Mouse (Mus musculus): Measurements from ENCODE around the gene Slc17a2. TPM values are rescaled to one million over a fixed set of nuclear protein-coding genes. Genes with fewer than 3 reads are reported as not detected.
A peak's percentile ranks its signal among the peaks of the same experiment; 100 is the strongest.
"Not testable (repeated sequence)": the region's sequence is repeated elsewhere in the genome, so short reads cannot be mapped to it uniquely, and the experiment has no call there.

The Slc17a2 gene
- total RNA-seq (2021) = not detected

DNA sequence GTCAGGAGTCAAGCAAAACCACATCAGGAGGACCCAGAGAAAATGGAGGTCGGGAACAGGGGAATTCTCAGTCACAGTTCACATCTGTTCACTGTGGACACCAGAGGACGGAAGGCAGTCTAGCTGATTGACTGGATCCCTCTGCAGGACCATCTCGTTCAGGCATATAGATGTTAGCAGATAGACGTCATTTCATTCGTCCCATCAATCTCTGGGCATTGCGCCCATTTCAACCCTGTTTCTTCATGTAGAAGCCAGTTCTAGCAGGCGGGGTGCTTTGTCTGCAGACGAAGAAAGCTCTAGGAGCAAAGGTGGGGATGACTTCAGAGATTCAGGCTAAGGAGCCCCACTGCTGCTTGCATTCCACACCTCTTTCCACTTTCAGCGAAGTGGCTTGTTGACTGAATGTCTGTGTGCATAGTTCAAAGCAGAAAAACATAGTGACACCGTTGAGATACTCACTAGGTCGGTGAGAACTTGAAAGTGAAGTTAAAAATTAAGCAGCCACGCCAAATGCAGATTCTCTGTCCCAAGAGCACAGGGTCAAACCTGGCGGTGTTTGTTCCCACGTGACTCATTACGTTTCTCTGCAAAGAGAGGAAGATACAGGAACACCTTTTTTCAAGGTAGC is at the start of gene Slc17a2:
Gene Slc17a2 (plus strand): TSS at position 572 of the 631 bp plus-strand sequence.
- no peak for DNase-seq
- intact Hi-C loops (cut with DNase I) = no loop called here

DNA sequence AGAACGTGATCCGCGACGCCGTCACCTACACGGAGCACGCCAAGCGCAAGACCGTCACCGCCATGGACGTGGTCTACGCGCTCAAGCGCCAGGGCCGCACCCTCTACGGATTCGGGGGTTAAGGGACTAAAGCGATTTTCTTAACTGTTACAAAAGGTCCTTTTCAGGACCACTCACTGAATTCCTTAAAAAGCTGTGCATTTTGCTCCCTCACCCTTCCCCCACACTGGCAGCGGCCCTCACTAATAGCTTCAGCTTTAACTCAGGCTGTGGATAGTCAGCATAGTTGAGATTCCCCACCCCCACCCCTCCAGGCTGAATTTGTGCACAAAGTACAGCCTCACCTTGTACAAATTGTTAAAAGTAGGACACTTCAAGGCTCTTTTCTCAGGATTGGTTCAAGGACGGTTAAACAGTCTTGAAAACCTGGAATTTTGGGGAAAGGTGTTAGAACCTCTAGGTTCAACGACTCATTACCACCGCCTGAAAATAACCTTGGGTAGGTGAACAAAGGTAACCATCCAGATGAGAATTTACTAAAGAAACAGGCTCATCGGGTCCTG is 49.5 kb upstream of the Slc17a2 start:
- intact Hi-C loops (cut with DNase I) = no loop called here
- no peak for DNase-seq

DNA sequence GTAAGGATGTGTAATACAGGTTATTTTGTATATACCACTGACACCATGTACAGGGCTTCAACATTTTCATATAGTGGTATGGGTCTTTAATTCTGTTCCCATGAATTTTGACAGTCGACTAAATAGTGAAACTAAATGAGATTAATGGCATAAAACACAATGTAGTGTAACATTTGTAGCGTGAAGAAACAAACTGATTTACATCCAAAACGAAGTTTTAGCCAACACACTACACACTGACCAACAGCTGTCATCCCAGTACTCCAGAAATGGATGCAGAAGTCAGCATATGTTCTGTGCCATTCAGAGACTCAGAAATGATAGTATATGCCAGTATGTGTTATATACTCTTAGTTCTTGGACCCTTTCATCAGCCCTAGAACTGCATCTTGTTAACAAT is 48.9 kb upstream of the Slc17a2 start:
- intact Hi-C loops (cut with DNase I) = no loop called here
- no peak for DNase-seq

DNA sequence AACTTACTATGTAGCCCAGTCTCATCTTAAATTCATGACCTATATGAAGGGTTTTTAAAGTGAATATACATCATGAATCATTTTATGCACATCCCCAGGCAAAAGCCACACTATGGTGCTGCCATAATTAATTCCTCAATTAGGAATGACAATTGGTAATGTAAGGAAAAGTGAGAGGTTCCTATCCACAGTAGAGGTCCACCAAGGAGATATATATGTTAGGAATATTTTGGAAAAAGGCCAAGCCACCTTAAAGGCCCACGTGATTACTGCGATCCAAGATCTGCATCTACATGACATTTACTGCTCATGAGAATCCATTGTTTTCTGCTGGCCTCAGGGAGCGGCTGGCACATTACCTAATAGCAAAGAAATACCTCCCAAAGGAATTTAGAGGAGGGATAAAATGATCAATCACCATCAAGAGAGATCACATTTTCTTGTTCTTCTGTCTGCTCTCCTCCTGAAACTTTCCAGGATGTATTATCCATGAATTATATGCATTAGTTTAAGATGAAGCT is 47.5 kb upstream of the Slc17a2 start:
- DNase-seq = no peak
- intact Hi-C loops (cut with DNase I) = no loop called here

DNA sequence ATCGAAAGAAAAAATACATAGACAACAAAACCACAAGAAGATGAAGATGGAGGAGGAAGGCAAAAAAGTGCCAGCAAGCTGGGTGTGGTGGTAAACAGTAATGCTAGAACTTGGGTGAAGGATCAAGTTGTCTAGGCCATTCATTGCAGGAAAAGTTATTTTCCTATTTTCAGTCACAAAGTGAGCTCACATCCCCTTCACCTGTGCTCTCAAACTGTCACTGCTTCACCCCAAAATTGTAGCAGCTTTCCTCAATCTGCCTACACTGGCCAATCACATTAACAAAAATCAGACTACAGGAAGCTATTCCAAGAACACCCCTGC is 46.9 kb upstream of the Slc17a2 start:
- intact Hi-C loops (cut with DNase I) = loop anchor here (5.0 to 10.0 kb wide), 2 partner anchors 138 to 395 kb away; partner anchors contain the start of genes Hist1h1e, Hist1h2be and Zfp322a
- DNase-seq = no peak

DNA sequence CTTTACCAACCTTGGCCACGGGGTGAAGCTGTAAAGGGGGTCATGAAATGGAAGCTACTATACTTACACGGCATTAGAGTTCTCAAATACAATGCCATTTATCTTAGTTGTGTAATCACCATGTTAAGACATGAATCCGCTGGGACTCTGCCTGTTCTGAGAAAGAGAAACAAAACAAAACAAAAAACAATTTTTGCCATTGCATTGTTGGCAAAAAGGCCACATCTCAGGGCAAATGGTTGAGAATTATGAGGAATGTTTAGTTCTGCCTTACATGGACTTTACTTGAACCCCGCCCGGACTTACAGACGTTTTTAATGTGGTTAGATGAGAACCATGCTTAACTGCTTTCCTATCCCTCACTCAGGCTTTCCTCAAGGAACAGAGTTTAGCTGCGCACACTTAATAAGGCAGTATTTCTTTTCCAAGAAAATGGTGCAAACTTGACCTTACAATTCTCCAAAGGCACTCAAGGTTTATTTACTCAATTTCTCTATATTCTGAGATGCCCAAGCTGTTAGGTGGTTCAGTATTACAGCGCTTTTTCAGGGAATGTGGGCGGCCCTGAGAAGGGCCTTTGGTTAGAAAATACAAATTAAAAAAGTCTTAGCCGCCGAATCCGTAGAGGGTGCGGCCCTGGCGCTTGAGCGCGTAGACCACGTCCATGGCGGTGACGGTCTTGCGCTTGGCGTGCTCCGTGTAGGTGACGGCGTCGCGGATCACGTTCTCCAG is 46.4 kb upstream of the Slc17a2 start:
- no peak for DNase-seq
- intact Hi-C loops (cut with DNase I) = loop anchor here (5.0 to 10.0 kb wide), 2 partner anchors 138 to 396 kb away; partner anchors contain the start of genes Hist1h1e, Hist1h2be and Zfp322a

DNA sequence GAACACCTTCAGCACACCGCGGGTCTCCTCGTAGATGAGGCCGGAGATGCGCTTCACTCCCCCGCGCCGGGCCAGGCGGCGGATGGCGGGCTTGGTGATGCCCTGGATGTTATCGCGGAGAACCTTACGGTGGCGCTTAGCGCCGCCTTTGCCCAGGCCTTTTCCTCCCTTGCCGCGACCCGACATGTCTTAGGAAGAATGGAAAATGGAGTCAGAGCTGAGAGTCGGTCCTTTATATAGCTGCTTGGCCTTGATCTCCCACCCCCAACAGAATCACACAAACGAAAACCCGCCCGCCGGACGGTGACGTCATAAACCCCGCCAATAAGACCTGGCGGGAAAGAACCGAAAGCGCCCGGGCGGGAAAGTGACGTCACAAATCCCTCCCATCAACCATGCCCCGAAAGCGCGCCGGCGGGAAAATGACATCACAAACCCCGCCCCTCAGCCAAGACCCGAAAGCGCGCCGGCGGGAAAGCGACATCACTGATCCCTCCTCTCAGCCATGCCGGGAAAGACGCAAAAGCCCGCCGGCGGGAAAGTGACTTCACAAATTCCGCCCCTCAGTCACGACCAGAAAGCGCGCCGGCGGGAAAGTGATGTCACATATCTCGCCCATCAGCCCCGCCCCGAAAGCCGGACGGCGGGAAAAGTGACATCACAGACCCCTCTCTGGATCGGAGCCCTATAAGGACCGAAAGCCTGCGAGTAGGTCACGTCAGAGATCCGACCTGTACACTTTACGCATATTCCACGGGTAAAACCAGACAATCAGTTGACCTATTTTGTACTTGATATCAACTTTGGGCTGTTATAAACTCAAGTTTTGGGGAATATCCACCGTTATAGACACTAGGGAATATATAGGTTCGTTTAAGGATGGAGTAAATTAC is 45.6 kb upstream of the Slc17a2 start, which contains the start of gene Hist1h4a:
Gene Hist1h4a (minus strand): TSS at position 259 of the 893 bp plus-strand sequence.
- peak; percentile 95 to 96 for DNase-seq
- intact Hi-C loops (cut with DNase I) = loop anchor here (5.0 to 10.0 kb wide), 2 partner anchors 139 to 396 kb away; partner anchors contain the start of genes Hist1h1e, Hist1h2be and Zfp322a

DNA sequence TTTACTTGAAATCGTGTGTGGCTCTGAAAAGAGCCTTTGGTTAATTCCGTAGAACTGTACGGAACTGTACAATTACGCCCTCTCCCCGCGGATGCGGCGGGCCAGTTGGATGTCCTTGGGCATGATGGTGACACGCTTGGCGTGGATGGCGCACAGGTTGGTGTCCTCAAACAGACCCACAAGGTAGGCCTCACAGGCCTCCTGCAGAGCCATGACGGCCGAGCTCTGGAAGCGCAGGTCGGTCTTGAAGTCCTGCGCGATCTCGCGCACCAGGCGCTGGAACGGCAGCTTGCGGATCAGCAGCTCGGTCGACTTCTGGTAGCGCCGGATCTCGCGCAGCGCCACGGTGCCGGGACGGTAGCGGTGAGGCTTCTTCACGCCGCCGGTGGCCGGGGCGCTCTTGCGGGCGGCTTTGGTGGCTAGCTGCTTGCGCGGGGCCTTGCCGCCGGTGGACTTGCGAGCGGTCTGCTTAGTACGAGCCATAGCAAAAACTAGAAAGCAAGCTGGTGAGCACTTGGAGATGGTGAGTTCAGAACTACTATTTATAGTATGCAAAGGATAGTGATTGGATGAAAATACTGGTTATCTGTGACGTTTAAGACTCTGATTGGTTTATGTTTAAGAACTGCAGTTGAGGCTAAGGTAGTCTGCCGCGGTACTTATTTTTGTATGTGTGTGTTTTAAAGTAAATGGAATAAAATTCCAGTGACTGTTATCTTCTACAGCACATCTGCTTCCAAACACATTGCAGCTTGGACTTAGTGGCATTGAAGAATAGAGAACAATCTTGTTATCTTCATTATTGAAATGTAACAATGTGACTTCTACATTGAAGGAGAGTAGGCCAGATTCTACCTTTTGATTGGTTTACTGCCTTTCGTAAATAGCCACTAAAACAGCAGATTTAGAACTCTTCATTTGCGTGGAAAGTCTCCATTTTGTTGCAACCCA is 44.6 kb upstream of the Slc17a2 start, which contains the start of gene Hist1h3a:
Gene Hist1h3a (minus strand): TSS at position 516 of the 951 bp plus-strand sequence.
- DNase-seq = peak; percentile 49 to 66
- intact Hi-C loops (cut with DNase I) = loop anchor here (5.0 to 10.0 kb wide), 2 partner anchors 140 to 397 kb away; partner anchors contain the start of genes Hist1h1e, Hist1h2be and Zfp322a

DNA sequence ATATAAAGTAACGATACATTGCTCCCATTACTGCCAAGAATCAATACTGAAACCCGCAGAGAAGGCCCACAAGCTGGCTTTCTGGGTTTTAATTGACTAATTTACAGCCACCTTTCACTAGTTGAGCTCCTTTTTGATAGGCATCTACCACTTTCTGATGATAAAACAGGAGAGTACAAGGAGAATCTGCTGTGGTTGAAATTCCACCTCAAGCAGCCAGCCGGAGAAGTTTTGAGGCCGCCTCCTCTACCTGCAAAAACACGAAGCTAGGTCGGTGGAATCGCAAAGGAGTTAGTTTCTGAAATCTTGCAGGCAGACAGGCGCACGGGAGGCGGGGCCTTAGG is 43.6 kb upstream of the Slc17a2 start:
- DNase-seq = no peak
- intact Hi-C loops (cut with DNase I) = loop anchor here (5.0 to 10.0 kb wide), 2 partner anchors 141 to 398 kb away; partner anchors contain the start of genes Hist1h1e, Hist1h2be and Zfp322a

DNA sequence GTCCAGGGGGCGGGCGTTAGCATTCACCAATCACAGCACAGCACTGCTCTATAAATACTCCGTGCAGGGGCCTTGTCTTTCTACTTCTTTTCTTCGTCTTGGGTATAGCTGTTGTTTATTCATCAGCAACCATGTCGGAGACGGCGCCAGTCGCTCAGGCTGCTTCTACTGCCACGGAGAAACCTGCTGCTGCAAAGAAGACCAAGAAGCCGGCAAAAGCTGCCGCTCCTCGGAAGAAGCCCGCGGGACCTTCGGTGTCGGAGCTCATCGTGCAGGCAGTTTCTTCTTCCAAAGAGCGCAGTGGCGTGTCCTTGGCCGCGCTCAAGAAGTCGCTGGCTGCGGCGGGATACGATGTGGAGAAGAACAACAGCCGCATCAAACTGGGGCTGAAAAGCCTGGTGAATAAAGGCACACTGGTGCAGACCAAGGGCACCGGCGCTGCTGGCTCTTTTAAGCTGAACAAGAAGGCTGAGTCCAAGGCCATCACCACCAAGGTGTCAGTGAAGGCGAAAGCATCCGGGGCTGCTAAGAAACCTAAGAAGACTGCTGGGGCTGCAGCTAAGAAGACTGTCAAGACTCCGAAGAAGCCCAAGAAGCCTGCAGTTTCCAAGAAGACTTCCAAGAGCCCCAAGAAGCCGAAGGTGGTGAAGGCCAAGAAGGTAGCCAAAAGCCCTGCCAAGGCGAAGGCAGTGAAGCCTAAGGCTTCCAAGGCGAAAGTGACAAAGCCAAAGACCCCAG is 43.0 kb upstream of the Slc17a2 start, which contains the start of gene Hist1h1a:
Gene Hist1h1a (plus strand): TSS at position 81 of the 738 bp plus-strand sequence.
- peak; percentile 74 to 81 for DNase-seq
- intact Hi-C loops (cut with DNase I) = loop anchor here (5.0 to 10.0 kb wide), 2 partner anchors 141 to 399 kb away; partner anchors contain the start of genes Hist1h1e, Hist1h2be and Zfp322a

DNA sequence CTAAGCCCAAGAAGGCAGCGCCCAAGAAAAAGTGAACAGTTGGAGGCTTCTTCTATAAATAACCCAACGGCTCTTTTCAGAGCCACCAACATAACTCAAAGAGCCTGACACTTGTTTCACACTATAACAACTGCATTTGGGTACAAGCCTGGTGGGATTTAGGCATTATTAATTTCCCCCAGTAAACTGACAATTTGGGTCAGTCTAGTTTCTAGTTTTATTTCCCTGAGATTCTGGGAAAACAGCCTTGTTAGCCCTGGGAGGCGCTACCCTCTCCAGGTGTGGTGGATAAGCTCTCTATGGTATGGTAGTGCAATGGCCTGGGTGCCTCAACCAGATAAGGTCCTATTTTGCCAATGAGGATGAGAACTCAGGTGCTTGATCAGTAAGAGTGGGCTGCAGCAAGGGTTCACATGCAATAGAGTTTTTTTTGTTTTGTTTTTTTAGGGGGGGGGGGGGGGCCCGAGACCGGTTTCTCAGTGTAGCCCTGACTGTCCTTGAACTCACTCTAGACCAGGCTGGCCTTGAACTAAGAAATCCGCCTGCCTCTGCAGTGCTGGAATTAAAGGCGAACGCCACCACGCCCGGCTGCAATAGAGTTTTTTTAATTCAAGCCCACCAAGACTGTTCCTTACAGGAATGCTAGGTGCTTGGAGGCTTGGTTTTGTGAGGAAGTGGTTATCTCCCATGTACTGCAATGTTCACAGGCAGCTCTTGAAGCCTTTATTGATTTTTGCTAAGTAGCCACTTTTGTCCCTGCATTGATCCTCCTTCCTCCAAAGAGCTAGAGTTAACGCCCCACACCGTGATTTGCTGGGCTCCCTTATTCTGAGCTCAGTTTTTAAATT is 42.2 kb upstream of the Slc17a2 start:
- intact Hi-C loops (cut with DNase I) = loop anchor here (5.0 to 10.0 kb wide), 2 partner anchors 142 to 400 kb away; partner anchors contain the start of genes Hist1h1e, Hist1h2be and Zfp322a
- DNase-seq = no peak

DNA sequence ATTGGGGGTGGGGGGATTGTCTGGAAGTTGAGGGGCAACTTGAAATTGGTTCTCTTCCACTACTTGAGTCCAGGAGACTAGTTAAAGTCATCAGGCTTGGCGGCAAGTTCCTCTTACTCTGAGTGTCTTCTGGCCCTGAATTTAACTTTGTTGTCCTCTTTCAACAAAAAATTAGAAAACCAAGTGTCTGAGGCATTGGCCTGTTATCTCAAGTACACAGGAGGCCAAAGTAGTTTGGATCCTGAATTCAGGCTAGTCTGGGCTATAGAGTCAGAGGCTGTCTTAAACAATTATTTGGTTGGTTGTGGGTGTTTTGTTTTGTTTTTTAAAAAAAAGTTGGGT is 41.6 kb upstream of the Slc17a2 start:
- no peak for DNase-seq
- intact Hi-C loops (cut with DNase I) = loop anchor here (10.0 kb wide), 1 partner anchor 400 kb away; the partner anchor contains the start of gene Zfp322a

DNA sequence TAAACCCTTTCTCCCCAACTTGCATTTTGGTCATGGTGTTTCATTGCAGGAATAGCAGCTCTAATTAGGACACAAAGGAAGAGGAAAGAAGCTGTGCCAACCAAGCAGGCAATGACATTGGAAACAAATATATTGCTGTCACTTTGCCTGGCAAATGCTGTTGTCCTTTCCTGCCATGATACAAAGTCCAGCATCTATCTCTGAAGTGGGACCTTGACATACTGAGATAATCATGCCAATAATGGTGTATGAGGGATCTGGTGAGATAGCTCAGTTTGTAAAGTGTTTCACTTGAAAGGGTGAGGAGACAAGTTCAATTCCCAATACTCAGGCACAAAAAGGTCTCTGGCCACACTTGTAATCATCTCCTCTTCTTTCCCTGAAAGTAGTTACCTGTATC is 40.0 kb upstream of the Slc17a2 start:
- DNase-seq = no peak
- intact Hi-C loops (cut with DNase I) = loop anchor here (10.0 kb wide), 1 partner anchor 402 kb away; the partner anchor contains the start of gene Zfp322a

DNA sequence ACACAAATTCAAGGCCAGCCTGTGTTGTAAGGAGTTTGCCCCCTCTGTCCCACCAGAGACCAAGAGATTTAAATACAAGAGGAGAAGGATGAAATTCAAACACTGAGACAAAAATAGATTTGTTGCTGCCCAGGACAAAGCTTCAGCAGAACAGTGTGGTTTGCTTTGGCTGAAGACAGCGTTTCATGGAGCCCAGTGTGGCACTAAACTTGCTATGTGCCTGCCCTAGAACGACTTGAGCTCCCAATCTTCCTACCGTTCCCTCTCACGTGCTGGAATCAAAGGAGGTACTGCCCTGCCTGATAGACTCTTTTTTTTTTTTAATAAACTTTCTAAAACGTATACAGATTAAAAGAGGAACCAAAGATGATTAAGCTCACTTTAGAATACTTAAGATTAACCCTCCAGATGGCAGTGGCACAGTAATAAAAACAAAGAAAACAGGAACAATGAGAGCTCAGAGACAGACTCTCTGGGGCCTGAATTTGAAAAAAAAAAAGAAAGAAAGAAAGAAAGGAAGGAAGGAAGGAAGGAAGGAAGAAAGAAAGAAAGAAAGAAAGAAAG is 37.9 kb upstream of the Slc17a2 start:
- no peak for DNase-seq
- intact Hi-C loops (cut with DNase I) = loop anchor here (10.0 kb wide), 1 partner anchor 404 kb away; the partner anchor contains the start of gene Zfp322a

DNA sequence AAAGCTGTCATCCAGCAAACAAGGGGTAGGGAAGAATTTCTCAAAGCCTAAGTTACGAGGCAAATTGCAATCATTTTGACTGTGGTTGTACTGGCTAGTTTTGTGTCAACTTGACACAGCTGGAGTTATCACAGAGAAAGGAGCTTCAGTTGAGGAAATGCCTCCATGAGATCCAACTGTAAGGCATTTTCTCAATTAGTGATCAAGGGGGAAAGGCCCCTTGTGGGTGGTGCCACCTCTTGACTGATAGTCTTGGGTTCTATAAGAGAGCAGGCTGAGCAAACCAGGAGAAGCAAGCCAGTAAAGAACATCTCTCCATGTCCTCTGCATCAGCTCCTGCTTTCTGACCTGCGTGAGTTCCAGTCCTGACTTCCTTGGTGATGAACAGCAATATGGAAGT is 37.2 kb upstream of the Slc17a2 start, which contains the start of gene Trim38:
Gene Trim38 (plus strand): TSS at position 301 of the 400 bp plus-strand sequence.
- DNase-seq = not testable (repeated sequence)
- intact Hi-C loops (cut with DNase I) = loop anchor here (10.0 kb wide), 1 partner anchor 405 kb away; the partner anchor contains the start of gene Zfp322a

DNA sequence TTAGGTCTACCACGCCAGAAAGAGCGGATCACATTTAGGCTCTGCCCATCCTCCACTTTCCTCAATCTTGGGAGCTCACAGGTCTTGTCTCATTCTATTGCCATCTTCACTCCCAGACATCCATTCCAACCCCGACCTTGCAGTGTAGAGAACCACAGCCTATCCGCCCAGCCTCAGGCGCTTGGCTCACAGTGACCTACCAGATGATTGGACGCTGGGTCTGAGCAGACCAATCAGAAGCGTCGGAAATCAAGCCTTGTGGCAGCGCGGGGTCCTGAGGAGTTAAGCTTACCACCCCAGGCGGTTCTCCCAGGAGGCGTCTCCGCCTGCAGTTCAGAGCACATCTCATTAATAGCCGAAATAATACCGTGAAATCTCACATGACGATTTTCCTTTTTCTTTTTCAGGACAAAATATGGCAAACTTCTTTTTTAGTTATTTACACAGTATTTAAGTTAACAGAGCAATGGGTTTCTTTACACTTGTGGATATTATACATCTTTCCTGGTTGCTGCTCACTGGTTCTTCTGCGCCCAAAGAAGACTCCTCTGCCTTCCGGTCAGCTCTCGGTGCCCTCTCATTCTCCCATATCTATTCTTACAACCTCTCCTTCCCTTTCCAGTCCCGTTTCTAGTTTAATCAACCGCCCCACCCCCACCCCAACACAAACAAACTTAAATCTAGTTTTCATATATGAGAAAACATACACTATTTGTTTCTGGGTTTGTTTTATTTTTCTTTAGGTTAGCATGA is 34.1 kb upstream of the Slc17a2 start:
- intact Hi-C loops (cut with DNase I) = no loop called here
- DNase-seq = peak in 1 of 2 experiments; percentile 16
